Mouse (Mus musculus) skeletal muscle tissue, postnatal 0 days (tissue): ENCODE measurements around the gene Gm11116. TPM values are rescaled to one million over a fixed set of nuclear protein-coding genes. Genes with fewer than 3 reads are reported as not detected.

ENCODE experiments used
- polyA plus RNA-seq: library from polyadenylated mRNA; unstranded; fragments of >200 nt; fragmentation: Nextera tagmentation; extraction: Ambion mirVana; gene quantifications from 2 replicates; pipeline ENCODE4 v1.2.1, GENCODE M21; 2015

Gm11116 gene
- polyA plus RNA-seq = not detected in 2 replicates

DNA sequence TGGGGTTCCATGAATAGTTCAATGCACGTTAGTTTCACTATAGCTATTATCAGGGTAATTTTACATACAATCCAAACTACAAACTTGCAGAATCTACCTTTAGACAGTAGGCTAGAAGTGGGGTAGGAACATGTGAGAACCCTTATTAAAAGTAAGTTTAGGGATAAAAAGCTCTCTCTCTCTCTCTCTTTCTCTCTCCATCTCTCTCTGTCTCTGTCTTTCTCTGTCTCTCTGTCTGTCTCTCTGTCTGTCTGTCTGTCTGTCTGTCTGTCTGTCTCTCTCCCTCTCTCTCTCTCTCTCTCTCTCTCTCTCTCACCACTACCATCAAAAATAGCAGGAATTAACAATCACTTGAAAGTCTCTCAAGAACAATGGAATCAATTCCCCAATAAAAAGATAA is at the start of gene Gm11116:
Gene Gm11116 (minus strand): TSS at position 101 of the 400 bp plus-strand sequence.

GRCm38 (mm10) chr5:88153999-88154398 is 42.7 kb upstream of the Gm11116 start, which contains the start of gene Gm11115:
Gm11115 (minus strand) TSS chr5:88154099.

DNA sequence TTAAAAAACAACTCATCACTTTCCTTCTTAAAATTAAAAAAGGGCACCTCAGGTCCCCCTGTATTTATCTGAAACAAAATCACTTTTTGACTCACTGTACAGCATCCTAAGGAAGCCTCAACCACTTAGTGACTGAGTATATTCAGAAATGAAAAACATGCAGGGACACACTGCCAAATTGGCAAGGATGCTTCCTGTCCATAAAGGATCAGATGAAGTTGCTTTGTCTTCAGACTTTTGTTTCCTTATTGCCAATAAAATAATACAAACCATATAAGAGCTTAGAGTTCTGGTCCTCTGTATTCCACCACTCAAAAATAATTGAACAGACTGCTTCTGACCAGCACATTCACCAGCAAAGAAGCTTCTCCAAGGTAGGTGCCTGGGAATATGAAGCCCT is 25.1 kb downstream of the Gm11116 start, which contains the start of gene Smr2:
Gene Smr2 (plus strand): TSS at position 301 of the 400 bp plus-strand sequence.

Other genes starting within 250 kb of the Gm11116 start
- gene Odam, start 226.5 kb downstream of the Gm11116 start, polyA plus RNA-seq = not detected in 2 replicates
- 0.19 TPM in 1 of 2 replicates, not detected in the other for gene Csn3, start 186.0 kb downstream of the Gm11116 start, polyA plus RNA-seq
- gene 2310003L06Rik, start 142.1 kb downstream of the Gm11116 start, polyA plus RNA-seq = not detected in 2 replicates
- gene Gm28434, start 142.0 kb downstream of the Gm11116 start, polyA plus RNA-seq = not detected in 2 replicates
- not detected in 2 replicates for gene Cabs1, start 132.1 kb downstream of the Gm11116 start, polyA plus RNA-seq
- gene Smr3a, start 109.0 kb downstream of the Gm11116 start, polyA plus RNA-seq = not detected in 2 replicates
- not detected in 2 replicates for gene Smr2, start 25.0 kb downstream of the Gm11116 start, polyA plus RNA-seq
- not detected in 2 replicates for gene Gm11115, start 42.6 kb upstream of the Gm11116 start, polyA plus RNA-seq
- not detected in 2 replicates for gene Gm7714, start 157.4 kb upstream of the Gm11116 start, polyA plus RNA-seq
- gene Prol1, start 205.8 kb upstream of the Gm11116 start, polyA plus RNA-seq = not detected in 2 replicates